Mouse (Mus musculus) spleen, adult 2 months (tissue): ENCODE data around the gene Chit1.

Experiments used
- CTCF ChIP-seq: fragments of 200-500 bp; IDR thresholded peaks from 2 replicates; pipeline ENCODE4 v1.5.1; 2011; ENCODE audit warnings: mild to moderate bottlenecking, inconsistent platforms; ENCODE audit not compliant: insufficient read depth, insufficient read length, insufficient replicate concordance; ENCODE audit errors: extremely low read depth
- POLR2A ChIP-seq: fragments of 200-500 bp; IDR thresholded peaks from 2 replicates; pipeline ENCODE4 v1.6.1; 2011; ENCODE audit warnings: low read depth, low read length, inconsistent platforms

GRCm38 (mm10) chr1:134184089-134184488, 73.0 kb downstream of the Chit1 start:
- TF ChIP-seq CTCF (no peak), POLR2A (no peak)
